Comparison of ENCODE assay signal across 34 mouse cellular contexts in genomic region chr3:52630209-52630608, GRCm38 (mm10).
DNase-seq lines count a peak whose midpoint lies in the region; ATAC-seq and TF ChIP-seq lines count a peak whose summit lies in the region.
"Had no signal": no experiment of that assay in that cellular context is flagged by ENCODE, and none has a peak within 500 bp of the region (broad histone marks: within the 10 kb centered on the region; RNA-seq: fewer than 3 reads in every experiment).

No protein-coding gene starts in this region.

- H3K9ac ChIP-seq in lung, postnatal 0 days (replicated peaks; ENCODE audit: low read depth) = no peak overlapping the region
- H3K9ac ChIP-seq: embryonic facial prominence, embryonic 15.5 days; forebrain, embryonic 12.5 days; forebrain, postnatal 0 days; heart, embryonic 12.5 days; hindbrain, embryonic 13.5 days; kidney, embryonic 15.5 days; limb, embryonic 15.5 days; liver, embryonic 13.5 days had no signal

- H3K36me3 ChIP-seq in lung, postnatal 0 days (ENCODE audit: insufficient read depth, low read length) = no peaks in the 10 kb centered on the region
- no peaks in the 10 kb centered on the region for H3K36me3 ChIP-seq in splenic B cell, adult 2 months (ENCODE audit: control insufficient read depth, insufficient read depth, low read length, poor library complexity, severe bottlenecking)
- H3K36me3 ChIP-seq: embryonic facial prominence, embryonic 10.5 days; embryonic facial prominence, embryonic 15.5 days; forebrain, embryonic 12.5 days; heart, embryonic 12.5 days; hindbrain, embryonic 13.5 days; kidney, embryonic 15.5 days; limb, embryonic 10.5 days; limb, embryonic 15.5 days; liver, embryonic 13.5 days; midbrain, embryonic 10.5 days had no signal

- peak; percentile 77 for TF ChIP-seq EP300 in lung, postnatal 0 days (IDR thresholded peaks at IDR 0.05)

- peaks cover 6% of the 10 kb centered on the region; the same call in 1 of the 2 replicates for H3K4me1 ChIP-seq in lung, postnatal 0 days (ENCODE audit: insufficient read depth, low read depth, low read length)
- H3K4me1 ChIP-seq in brown adipose tissue, adult 24 weeks (ENCODE audit: control insufficient read depth, insufficient read depth, insufficient read length, low read length) = peaks cover 14% of the 10 kb centered on the region; the same call in 1 of the 2 replicates
- H3K4me1 ChIP-seq: embryonic facial prominence, embryonic 15.5 days; limb, embryonic 10.5 days; limb, embryonic 15.5 days; liver, embryonic 13.5 days had no signal

- no peak overlapping the region for H3K27ac ChIP-seq in lung, postnatal 0 days (ENCODE audit: low read length)
- 0 out of 2 replicates have a peak overlapping the region, but pooled peaks have one; percentile 18 for H3K27ac ChIP-seq in brown adipose tissue, adult 24 weeks (replicated peaks; ENCODE audit: low read depth, low read length)
- H3K27ac ChIP-seq: embryonic facial prominence, embryonic 10.5 days; embryonic facial prominence, embryonic 15.5 days; forebrain, embryonic 12.5 days; hindbrain, embryonic 13.5 days; kidney, embryonic 15.5 days; layer of hippocampus, adult 2 months; limb, embryonic 10.5 days; limb, embryonic 15.5 days; liver, embryonic 13.5 days; midbrain, embryonic 10.5 days had no signal

- H3K27me3 ChIP-seq in lung, postnatal 0 days (replicated peaks; ENCODE audit: insufficient read depth, low read length) = no peaks in the 10 kb centered on the region
- H3K27me3 ChIP-seq in splenic B cell, adult 2 months (ENCODE audit: control insufficient read depth, insufficient read depth, low read length, poor library complexity, severe bottlenecking) = no peaks in the 10 kb centered on the region
- H3K27me3 ChIP-seq: forebrain, embryonic 12.5 days; kidney, embryonic 15.5 days; limb, embryonic 15.5 days; liver, embryonic 13.5 days had no signal

- no peak overlapping the region for H3K4me3 ChIP-seq in lung, postnatal 0 days (ENCODE audit: low read depth, low read length)
- no peak overlapping the region for H3K4me3 ChIP-seq in brown adipose tissue, adult 24 weeks (ENCODE audit: insufficient read depth, low read depth, low read length)
- H3K4me3 ChIP-seq: embryonic facial prominence, embryonic 10.5 days; embryonic facial prominence, embryonic 15.5 days; forebrain, embryonic 12.5 days; heart, embryonic 12.5 days; hindbrain, embryonic 13.5 days; kidney, embryonic 15.5 days; layer of hippocampus, adult 2 months; limb, embryonic 10.5 days; limb, embryonic 15.5 days; liver, embryonic 13.5 days; midbrain, embryonic 10.5 days had no signal

- peak; percentile 76 for ATAC-seq in lung, postnatal 0 days
- ATAC-seq in megakaryocyte progenitor cell, adult 5-6 weeks (replicated peaks; ENCODE audit: poor library complexity) = peak; percentile 63
- ATAC-seq: forebrain, postnatal 0 days; midbrain, embryonic 16.5 days had no signal

- H3K4me2 ChIP-seq in lung, postnatal 0 days (replicated peaks; ENCODE audit: low read depth, low read length) = no peak overlapping the region
- H3K4me2 ChIP-seq: embryonic facial prominence, embryonic 15.5 days; forebrain, embryonic 12.5 days; heart, embryonic 12.5 days; hindbrain, embryonic 13.5 days; kidney, embryonic 15.5 days; limb, embryonic 15.5 days; liver, embryonic 13.5 days had no signal

- H3K9me3 ChIP-seq in lung, postnatal 0 days (ENCODE audit: low read length) = no peaks in the 10 kb centered on the region
- H3K9me3 ChIP-seq: embryonic facial prominence, embryonic 10.5 days; embryonic facial prominence, embryonic 15.5 days; forebrain, embryonic 12.5 days; hindbrain, embryonic 13.5 days; kidney, embryonic 15.5 days; limb, embryonic 10.5 days; limb, embryonic 15.5 days; liver, embryonic 13.5 days; midbrain, embryonic 10.5 days had no signal

- DNase-seq in lung, postnatal 0 days (ENCODE audit: low spot score) = peak; percentile 70
- no peak for DNase-seq in lung, postnatal 10 days
- DNase-seq in splenic B cell, adult 2 months (ENCODE audit: low read depth, low spot score) = peak; percentile 36
- DNase-seq in retina, postnatal 1 day = no peak
- no peak for DNase-seq in layer of hippocampus, postnatal 14 days (ENCODE audit: low spot score in 2 of 2)
- DNase-seq in layer of hippocampus, adult 9-11 months = no peak
- DNase-seq: adrenal gland, adult 8-10 months; cerebellum, adult 11-12 months; cerebellum, postnatal 10 days; forebrain, postnatal 0 days; gastrocnemius, postnatal 10 days; heart, postnatal 4 days; kidney, adult 11 months; kidney, postnatal 25 days; layer of hippocampus, postnatal 36 days; liver, embryonic 13.5 days; lung, adult 18-20 months; right cerebral cortex, adult 18-20 months; spleen, adult 18-20 months; thymus, adult 2 months; thymus, postnatal 36 days had no signal

- WGBS in lung, postnatal 0 days = 60% methylated on average over 5 of the region's 5 CpGs

- no peak for TF ChIP-seq CTCF in lung, postnatal 0 days (IDR thresholded peaks at IDR 0.05)

Comparison
In these comparisons a context has a peak if more than half of its experiments do, and no peak if none do; other contexts are left out.
1. DNase-seq: peak in lung, postnatal 0 days (single experiment) and splenic B cell, adult 2 months (single experiment); none in lung, postnatal 10 days (single experiment), retina, postnatal 1 day (single experiment), layer of hippocampus, postnatal 14 days (0 of 2) and layer of hippocampus, adult 9-11 months (single experiment).